11 mouse cellular contexts compared by ENCODE assay signal in genomic region chr5:43093647-43094326, GRCm38 (mm10).
DNase-seq lines count a peak whose midpoint lies in the region; ATAC-seq and TF ChIP-seq lines count a peak whose summit lies in the region.
"Had no signal": no experiment of that assay in that cellular context is flagged by ENCODE, and none has a peak within 500 bp of the region (broad histone marks: within the 10 kb centered on the region; RNA-seq: fewer than 3 reads in every experiment).

No protein-coding gene starts in this region.

- H3K4me3 ChIP-seq in heart, adult 2 months: no peak overlapping the region
- no peak overlapping the region for H3K4me3 ChIP-seq in liver, adult 2 months (ENCODE audit: insufficient read depth, low read depth, low read length)
- no peak overlapping the region for H3K4me3 ChIP-seq in neural tube, embryonic 12.5 days

- no peaks in the 10 kb centered on the region for H3K9me3 ChIP-seq in neural tube, embryonic 12.5 days

- no peaks in the 10 kb centered on the region for H3K27me3 ChIP-seq in heart, adult 2 months (ENCODE audit: control insufficient read depth, insufficient read depth, low read length)
- H3K27me3 ChIP-seq in liver, adult 2 months (ENCODE audit: control insufficient read depth, insufficient read depth, low read length): no peaks in the 10 kb centered on the region
- H3K27me3 ChIP-seq in neural tube, embryonic 12.5 days (replicated peaks): no peaks in the 10 kb centered on the region

- no peak for DNase-seq in heart, adult 2 months
- DNase-seq in heart, adult 8-10 months (ENCODE audit: low spot score): no peak
- peak; percentile 76 for DNase-seq in liver, adult 2 months (ENCODE audit: extremely low read depth, low read depth, low spot score)
- DNase-seq in liver: no peak
- peak; percentile 4 to 9 for DNase-seq in heart, postnatal 10 days
- no peak for DNase-seq in right cerebral cortex, postnatal 14 days
- no peak for DNase-seq in adrenal gland, postnatal 4 days (ENCODE audit: low spot score in 2 of 2)
- DNase-seq: spleen, adult 18-20 months; thymus, postnatal 25 days had no signal

- H3K27ac ChIP-seq in heart, adult 2 months: peak overlapping the region; percentile 67
- H3K27ac ChIP-seq in liver, adult 2 months (replicated peaks; ENCODE audit: insufficient read depth, low read depth, low read length): peak overlapping the region; percentile 53
- H3K27ac ChIP-seq in neural tube, embryonic 12.5 days: no peak overlapping the region; the same call in 1 of the 2 replicates

- H3K9ac ChIP-seq in heart, adult 2 months (ENCODE audit: low read depth, low read length): 0 out of 2 replicates have a peak overlapping the region, but pooled peaks have one; percentile 2
- H3K9ac ChIP-seq in liver, adult 2 months (ENCODE audit: low read depth, low read length): peak overlapping the region; percentile 34
- H3K9ac ChIP-seq in neural tube, embryonic 12.5 days: no peak overlapping the region
- H3K9ac ChIP-seq: lung, embryonic 14.5 days had no signal

- WGBS in heart, adult 2 months: 40% methylated on average over 5 of the region's 5 CpGs
- 21% methylated on average over 5 of the region's 5 CpGs for WGBS in liver, adult 2 months
- WGBS in neural tube, embryonic 12.5 days: 73% methylated on average over 5 of the region's 5 CpGs

- no peaks in the 10 kb centered on the region for H3K79me2 ChIP-seq in heart, adult 2 months (replicated peaks; ENCODE audit: control insufficient read depth, insufficient read depth, low read length)
- H3K79me2 ChIP-seq in liver, adult 2 months (ENCODE audit: control insufficient read depth, insufficient read depth, low read length): no peaks in the 10 kb centered on the region

- TF ChIP-seq EP300 in heart, adult 2 months (IDR thresholded peaks at IDR 0.05; ENCODE audit: insufficient read depth, low read depth, low read length): no peak

- peaks cover 5% of the 10 kb centered on the region for H3K36me3 ChIP-seq in heart, adult 2 months (ENCODE audit: control insufficient read depth, insufficient read depth, low read length)
- no peaks in the 10 kb centered on the region for H3K36me3 ChIP-seq in liver, adult 2 months (ENCODE audit: control insufficient read depth, insufficient read depth, low read length)
- H3K36me3 ChIP-seq in neural tube, embryonic 12.5 days: no peaks in the 10 kb centered on the region

- H3K4me1 ChIP-seq in heart, adult 2 months (ENCODE audit: control insufficient read depth, insufficient read depth, low read length): peaks cover 12% of the 10 kb centered on the region
- peaks cover 9% of the 10 kb centered on the region for H3K4me1 ChIP-seq in liver, adult 2 months (ENCODE audit: control insufficient read depth, insufficient read depth, low read length)
- peaks cover 9% of the 10 kb centered on the region; the same call in 1 of the 2 replicates for H3K4me1 ChIP-seq in neural tube, embryonic 12.5 days

- intact Hi-C loops in heart, adult 2 months (cut with DNase I): loop anchor here (10.0 kb wide), 1 partner anchor 141 kb away; the partner anchor contains the start of gene Cpeb2
- intact Hi-C loops in heart, postnatal 10 days (cut with DNase I): no loop called here

- no peak overlapping the region for H3K4me2 ChIP-seq in neural tube, embryonic 12.5 days (replicated peaks)
- H3K4me2 ChIP-seq: lung, embryonic 14.5 days had no signal

- TF ChIP-seq CTCF in heart, adult 2 months (IDR thresholded peaks at IDR 0.05): no peak
- TF ChIP-seq CTCF in liver, adult 2 months (IDR thresholded peaks at IDR 0.05; ENCODE audit: low read depth, low read length): no peak

- ATAC-seq in neural tube, embryonic 12.5 days (ENCODE audit: low FRiP score, low read depth): peak; percentile 65

- TF ChIP-seq POLR2A in heart, adult 2 months (IDR thresholded peaks at IDR 0.05; ENCODE audit: insufficient read depth, low read depth, low read length): no peak
- no peak for TF ChIP-seq POLR2A in liver, adult 2 months (IDR thresholded peaks at IDR 0.05; ENCODE audit: extremely low read depth, insufficient read depth, low read length)

Comparison
In these comparisons a context has a peak if more than half of its experiments do, and no peak if none do; other contexts are left out.
1. DNase-seq: peak in liver, adult 2 months (single experiment) and heart, postnatal 10 days (2 of 2); none in heart, adult 2 months (0 of 2), heart, adult 8-10 months (single experiment), liver (single experiment), right cerebral cortex, postnatal 14 days (single experiment) and adrenal gland, postnatal 4 days (0 of 2).